Mouse (Mus musculus) stomach, postnatal 0 days (tissue): ENCODE data around the gene Ndc1.

ENCODE experiments used
- CTCF ChIP-seq: IDR thresholded peaks from 2 replicates; pipeline ENCODE4 v1.5.1; 2016; ENCODE audit warnings: antibody characterized with exemption, low read depth, mild to moderate bottlenecking, moderate library complexity
- EP300 ChIP-seq: optimal IDR thresholded peaks from 2 replicates; pipeline ENCODE3; 2016; ENCODE audit warnings: antibody characterized with exemption

DNA sequence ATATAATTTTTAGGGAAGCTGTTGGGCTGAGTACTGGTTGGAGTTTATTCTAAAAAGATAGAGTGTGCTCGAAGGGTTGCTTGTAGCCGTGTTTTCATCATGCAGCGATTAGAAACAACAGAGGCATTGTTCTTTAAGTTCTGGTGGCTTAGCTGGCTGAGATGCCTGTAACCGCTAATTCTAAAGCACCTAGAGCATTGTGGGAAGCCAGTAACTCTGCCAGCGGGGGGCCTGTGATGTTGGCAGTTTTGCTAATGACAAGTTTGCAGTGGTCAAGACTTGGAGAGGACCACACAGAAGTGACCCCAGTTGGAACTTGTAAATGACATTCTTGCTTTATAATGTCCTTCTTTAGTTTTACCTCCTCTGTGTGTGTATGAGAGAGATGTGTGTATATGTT lies 26.2 kb upstream of the Ndc1 start:
- TF ChIP-seq CTCF (no peak), EP300 (no peak)
